Mouse (Mus musculus) cerebral cortex, adult 2 months (tissue): ENCODE data around the gene Dlg1.

Experiments used
- WGBS: fragments of 180-500 bp; shearing (Covaris S2); methylation state at CpG from one replicate; pipeline ENCODE4 v1.1.7; 2018; 5-methylcytosine and 5-hydroxymethylcytosine counted together

Dlg1 gene

GRCm38 (mm10) chr16:31905891-31906825, 242.9 kb downstream of the Dlg1 start:
- 32% methylated on average over 20 of the region's 20 CpGs for WGBS

- 23% methylated on average over 9 of the region's 9 CpGs for whole genome bisulfite sequencing
These were observed 243.7 kb downstream of the Dlg1 start for GRCm38 (mm10) chr16:31906896-31907295.

GRCm38 (mm10) chr16:31908959-31909358, 245.7 kb downstream of the Dlg1 start:
- WGBS: 35% methylated on average over 11 of the region's 11 CpGs

GRCm38 (mm10) chr16:31910281-31910847, 247.1 kb downstream of the Dlg1 start:
- 70% methylated on average over 10 of the region's 10 CpGs for WGBS

GRCm38 (mm10) chr16:31917776-31918175, 254.5 kb downstream of the Dlg1 start:
- 83% methylated on average over 11 of the region's 11 CpGs for WGBS

- 2% methylated on average over 14 of the region's 14 CpGs for WGBS
These were observed 255.0 kb downstream of the Dlg1 start for GRCm38 (mm10) chr16:31918248-31918724.

- WGBS: 92% methylated on average over 6 of the region's 6 CpGs
These were observed 261.1 kb downstream of the Dlg1 start for GRCm38 (mm10) chr16:31924368-31924767.
